Mouse (Mus musculus) kidney, adult 2 months (tissue): Measurements from ENCODE around the gene Cdh9.

ENCODE experiments used
- CTCF ChIP-seq: fragments of 200-500 bp; conservative IDR thresholded peaks from 2 replicates; pipeline ENCODE4 v1.5.1; 2011; ENCODE audit warnings: low read depth, mild to moderate bottlenecking, control low read depth, low read length, moderate library complexity, mixed read lengths; ENCODE audit not compliant: insufficient read depth, insufficient read length
- POLR2A ChIP-seq: fragments of 200-500 bp; IDR thresholded peaks from one replicate; pipeline ENCODE4 v1.6.1; 2011; ENCODE audit warnings: low read depth, low read length, control low read depth

- no peak for TF ChIP-seq CTCF
- no peak for TF ChIP-seq POLR2A
These were observed 154.0 kb downstream of the Cdh9 start for GRCm38 (mm10) chr15:16882542-16882941.
